Mouse (Mus musculus) embryonic facial prominence, embryonic 11.5 days (tissue): ENCODE results near the gene Natd1. TPM values are rescaled to one million over a fixed set of nuclear protein-coding genes. Genes with fewer than 3 reads are reported as not detected.

Experiments used
- ATAC-seq: fragments of 200-750 bp; cut with Nextera tagmentation; replicated peaks from 2 replicates; pipeline ENCODE4 v1.8.0; 2017; ENCODE audit warnings: low read depth; ENCODE audit not compliant: insufficient number of reproducible peaks, low FRiP score, low TSS enrichment
- DNase-seq: peaks from one replicate; pipeline ENCODE4 v3.0.0-alpha.2; 2015; ENCODE audit warnings: low spot score
- H3K27ac ChIP-seq: fragments of 300-500 bp; sonication (generic); replicated peaks from 2 replicates; pipeline ENCODE4 v1.5.1; 2014; ENCODE audit warnings: mild to moderate bottlenecking, low read depth, low read length, control low read depth
- H3K27me3 ChIP-seq: fragments of 300-500 bp; sonication (generic); 2 replicates; pipeline ENCODE4 v1.6.1; 2014; ENCODE audit warnings: mild to moderate bottlenecking, low read length, moderate library complexity, mixed read lengths; ENCODE audit not compliant: control insufficient read depth, insufficient read depth
- H3K36me3 ChIP-seq: fragments of 300-500 bp; sonication (generic); replicated peaks from 2 replicates; pipeline ENCODE4 v1.6.1; 2014; ENCODE audit warnings: low read depth, mild to moderate bottlenecking, low read length, moderate library complexity, mixed read lengths; ENCODE audit not compliant: control insufficient read depth, insufficient read depth
- H3K4me1 ChIP-seq: fragments of 300-500 bp; sonication (generic); 2 replicates; pipeline ENCODE4 v1.6.1; 2014; ENCODE audit warnings: low read length, mixed read lengths; ENCODE audit not compliant: control insufficient read depth, insufficient read depth
- H3K4me2 ChIP-seq: fragments of 300-500 bp; sonication (generic); 2 replicates; pipeline ENCODE4 v1.6.1; 2014; ENCODE audit warnings: low read depth, mild to moderate bottlenecking, control low read depth, low read length, moderate library complexity
- H3K4me3 ChIP-seq: fragments of 300-500 bp; sonication (generic); 2 replicates; pipeline ENCODE4 v1.5.1; 2014; ENCODE audit warnings: low read depth, low read length, control low read depth
- H3K9ac ChIP-seq: fragments of 300-500 bp; sonication (generic); replicated peaks from 2 replicates; pipeline ENCODE4 v1.6.1; 2014; ENCODE audit warnings: mild to moderate bottlenecking, control low read depth, low read length
- H3K9me3 ChIP-seq: fragments of 300-500 bp; sonication (generic); replicated peaks from 2 replicates; pipeline ENCODE4 v1.6.1; 2016; ENCODE audit warnings: mild to moderate bottlenecking, low read length, inconsistent platforms, mixed read lengths; ENCODE audit not compliant: control insufficient read depth
- WGBS: fragments of 180-500 bp; shearing (Covaris S2); extraction: QIAGEN DNeasy Blood & Tissue Kit; methylation state at CpG from one replicate; pipeline ENCODE4 v1.1.7; 2014; 5-methylcytosine and 5-hydroxymethylcytosine counted together
- polyA plus RNA-seq: library from polyadenylated mRNA; unstranded; fragments of >200 nt; fragmentation: Nextera tagmentation; extraction: Ambion mirVana; gene quantifications from 2 replicates; pipeline ENCODE4 v1.2.1, GENCODE M21; 2014

Natd1 gene
- polyA plus RNA-seq, 1 experiment from 2014 or later = 17.8 TPM

GRCm38 (mm10) chr11:60866021-60866420 lies 48.5 kb downstream of the Natd1 start:
- Histone ChIP-seq H3K36me3 (peaks cover 15% of the 10 kb centered on the region), H3K4me2 (no peak overlapping the region), H3K9ac (no peak overlapping the region), H3K4me1 (no peaks in the 10 kb centered on the region), H3K27me3 (no peaks in the 10 kb centered on the region), H3K4me3 (no peak overlapping the region), H3K27ac (no peak overlapping the region), H3K9me3 (no peaks in the 10 kb centered on the region)
- DNase-seq = no peak
- no peak for ATAC-seq
- WGBS = 72% methylated on average over 2 of the region's 2 CpGs

GRCm38 (mm10) chr11:60864916-60865315 lies 49.6 kb downstream of the Natd1 start:
- no peak for DNase-seq
- Histone ChIP-seq H3K4me1 (no peaks in the 10 kb centered on the region), H3K36me3 (peaks cover 15% of the 10 kb centered on the region), H3K4me2 (no peak overlapping the region), H3K27me3 (no peaks in the 10 kb centered on the region), H3K9me3 (no peaks in the 10 kb centered on the region), H3K4me3 (no peak overlapping the region), H3K9ac (no peak overlapping the region), H3K27ac (no peak overlapping the region)
- WGBS = 91% methylated on average over 14 of the region's 14 CpGs
- ATAC-seq = no peak

GRCm38 (mm10) chr11:60864166-60864565 lies 50.4 kb downstream of the Natd1 start:
- H3K4me2 ChIP-seq = no peak overlapping the region
- no peaks in the 10 kb centered on the region for H3K27me3 ChIP-seq
- H3K4me1 ChIP-seq = no peaks in the 10 kb centered on the region
- DNase-seq = no peak
- no peak overlapping the region for H3K9ac ChIP-seq
- WGBS = 86% methylated on average over 2 of the region's 2 CpGs
- peaks cover 15% of the 10 kb centered on the region for H3K36me3 ChIP-seq
- no peaks in the 10 kb centered on the region for H3K9me3 ChIP-seq
- ATAC-seq = no peak
- no peak overlapping the region for H3K27ac ChIP-seq
- H3K4me3 ChIP-seq = no peak overlapping the region

GRCm38 (mm10) chr11:60863196-60863595 lies 51.4 kb downstream of the Natd1 start:
- H3K9ac ChIP-seq = no peak overlapping the region
- DNase-seq = no peak
- H3K27me3 ChIP-seq = no peaks in the 10 kb centered on the region
- no peak for ATAC-seq
- H3K27ac ChIP-seq = no peak overlapping the region
- H3K4me1 ChIP-seq = no peaks in the 10 kb centered on the region
- H3K4me2 ChIP-seq = no peak overlapping the region
- H3K9me3 ChIP-seq = no peaks in the 10 kb centered on the region
- peaks cover 15% of the 10 kb centered on the region for H3K36me3 ChIP-seq
- no peak overlapping the region for H3K4me3 ChIP-seq
- 83% methylated on average over 4 of the region's 4 CpGs for WGBS

- Histone ChIP-seq H3K4me2 (no peak overlapping the region), H3K4me3 (no peak overlapping the region), H3K27me3 (no peaks in the 10 kb centered on the region), H3K9me3 (no peaks in the 10 kb centered on the region), H3K9ac (no peak overlapping the region), H3K27ac (no peak overlapping the region), H3K36me3 (peaks cover 15% of the 10 kb centered on the region), H3K4me1 (no peaks in the 10 kb centered on the region)
- WGBS = 89% methylated on average over 3 of the region's 3 CpGs
- no peak for ATAC-seq
- DNase-seq = no peak
Observed at GRCm38 (mm10) chr11:60861993-60862392, 52.6 kb downstream of the Natd1 start.

GRCm38 (mm10) chr11:60856587-60856986 lies 58.0 kb downstream of the Natd1 start:
- ATAC-seq (no peak), DNase-seq (no peak)
- Histone ChIP-seq H3K36me3 (peaks cover 1% of the 10 kb centered on the region), H3K27me3 (no peaks in the 10 kb centered on the region), H3K4me3 (no peak overlapping the region), H3K4me1 (no peaks in the 10 kb centered on the region), H3K27ac (no peak overlapping the region), H3K9ac (no peak overlapping the region), H3K9me3 (no peaks in the 10 kb centered on the region), H3K4me2 (no peak overlapping the region)
- 81% methylated on average over 3 of the region's 3 CpGs for WGBS

Other genes starting within 250 kb of the Natd1 start
- 67.8 and 79.1 TPM in 2 replicates for gene Llgl1, start 215.0 kb downstream of the Natd1 start, polyA plus RNA-seq
- gene Flii, start 187.5 kb downstream of the Natd1 start, polyA plus RNA-seq = 50.5 and 56.9 TPM in 2 replicates
- gene Mief2, start 186.4 kb downstream of the Natd1 start, polyA plus RNA-seq = 11.6 and 14.1 TPM in 2 replicates
- 18.5 and 20.5 TPM in 2 replicates for gene Top3a, start 137.4 kb downstream of the Natd1 start, polyA plus RNA-seq
- 8.9 and 9.9 TPM in 2 replicates for gene Smcr8, start 137.2 kb downstream of the Natd1 start, polyA plus RNA-seq
- gene Shmt1, start 103.0 kb downstream of the Natd1 start, polyA plus RNA-seq = 59.1 and 63.0 TPM in 2 replicates
- 30.7 and 33.7 TPM in 2 replicates for gene Dhrs7b, start 84.1 kb downstream of the Natd1 start, polyA plus RNA-seq
- gene Tmem11, start 35.5 kb downstream of the Natd1 start, polyA plus RNA-seq = 60.4 and 65.6 TPM in 2 replicates
- gene Map2k3, start 17.3 kb upstream of the Natd1 start, polyA plus RNA-seq = 50.4 and 58.1 TPM in 2 replicates
- 2.4 and 2.7 TPM in 2 replicates for gene Kcnj12, start 107.8 kb upstream of the Natd1 start, polyA plus RNA-seq
- 0.81 and 1.5 TPM in 2 replicates for gene Tnfrsf13b, start 212.0 kb upstream of the Natd1 start, polyA plus RNA-seq